Mouse (Mus musculus): ENCODE data around the gene Phf19. TPM values are rescaled to one million over a fixed set of nuclear protein-coding genes. Genes with fewer than 3 reads are reported as not detected.
A peak's percentile ranks its signal among the peaks of the same experiment; 100 is the strongest.

Phf19 gene
- polyA plus RNA-seq, 1 experiment: 4.3 TPM

DNA sequence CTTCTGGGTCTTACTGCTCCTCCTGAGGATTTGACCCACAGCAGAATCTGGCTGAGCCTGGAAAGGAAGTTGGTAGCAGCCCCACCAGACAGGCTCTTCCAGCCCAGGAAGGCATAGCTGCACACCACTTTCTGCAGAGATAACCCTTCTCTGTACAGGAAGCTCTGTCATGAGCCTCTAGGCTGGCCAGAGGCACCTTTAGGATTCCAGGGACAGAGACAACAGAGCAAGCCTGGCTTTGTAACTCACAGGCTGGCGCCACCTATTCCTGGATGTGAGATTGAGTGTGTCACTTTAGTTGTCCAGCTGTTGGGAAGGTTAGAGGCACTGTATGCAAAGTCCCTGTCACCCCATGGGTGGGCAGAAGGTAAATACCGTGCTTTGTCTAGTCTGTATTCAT lies 1.3 kb upstream of the Phf19 start:
- Histone ChIP-seq H3K4me2 (ENCODE audit: low read depth) (no peak overlapping the region), H3K27me3 (ENCODE audit: control insufficient read depth, insufficient read depth, insufficient read length) (no peaks in the 10 kb centered on the region)

GRCm38 (mm10) chr2:34914823-34915082 lies 927 bp upstream of the Phf19 start:
- Histone ChIP-seq H3K4me3 (peak overlapping the region; percentile 39), H3K27me3 (ENCODE audit: control insufficient read depth, insufficient read depth, insufficient read length) (no peaks in the 10 kb centered on the region), H3ac (ENCODE audit: control insufficient read depth, insufficient read length) (no peak overlapping the region), H3K79me2 (ENCODE audit: control insufficient read depth, insufficient read depth) (no peaks in the 10 kb centered on the region), H3K4me2 (ENCODE audit: low read depth) (peak overlapping the region; percentile 75), H3K36me3 (ENCODE audit: control insufficient read depth, insufficient read depth) (no peaks in the 10 kb centered on the region)
- TF ChIP-seq TCF12 (IDR thresholded peaks at IDR 0.05; ENCODE audit: insufficient read depth, poor library complexity, severe bottlenecking) (no peak), MAX (IDR thresholded peaks at IDR 0.05; ENCODE audit: low read depth) (no peak), MYOD1 (IDR thresholded peaks at IDR 0.05; ENCODE audit: control insufficient read depth in 1 of 3, insufficient read length in 2 of 3, low read depth in 2 of 3) (peak in 1 of 3 experiments; percentile 24), POLR2AphosphoS2 (IDR thresholded peaks at IDR 0.05; ENCODE audit: insufficient read length, low read depth) (no peak), CEBPB (IDR thresholded peaks at IDR 0.05; ENCODE audit: insufficient read depth, poor library complexity, severe bottlenecking) (no peak), MYOG (IDR thresholded peaks at IDR 0.05; ENCODE audit: control insufficient read depth in 1 of 3, insufficient read depth in 1 of 3, insufficient read length in 2 of 3, low read depth in 2 of 3) (peak in 1 of 3 experiments; percentile 34), TCF3 (IDR thresholded peaks at IDR 0.05; ENCODE audit: insufficient read length, low read depth) (no peak), SRF (IDR thresholded peaks at IDR 0.05; ENCODE audit: control insufficient read depth, insufficient read length, low read depth) (no peak), E2F4 (IDR thresholded peaks at IDR 0.05; ENCODE audit: insufficient read depth) (no peak), POLR2A (IDR thresholded peaks at IDR 0.05; ENCODE audit: insufficient read length, low read depth) (no peak)

More for the DNA sequence above, 1.3 kb upstream of the Phf19 start:
- Histone ChIP-seq H3K36me3 (ENCODE audit: control insufficient read depth, insufficient read depth) (no peaks in the 10 kb centered on the region), H3K79me2 (ENCODE audit: control insufficient read depth, insufficient read depth) (no peaks in the 10 kb centered on the region), H3ac (ENCODE audit: control insufficient read depth, insufficient read length) (no peak overlapping the region), H3K4me3 (no peak overlapping the region)
- TF ChIP-seq POLR2A (IDR thresholded peaks at IDR 0.05; ENCODE audit: insufficient read length, low read depth) (no peak), REST (IDR thresholded peaks at IDR 0.05; ENCODE audit: insufficient read depth, insufficient read length) (no peak), TCF3 (IDR thresholded peaks at IDR 0.05; ENCODE audit: insufficient read length, low read depth) (no peak), CEBPB (IDR thresholded peaks at IDR 0.05; ENCODE audit: insufficient read depth, poor library complexity, severe bottlenecking) (no peak), SRF (IDR thresholded peaks at IDR 0.05; ENCODE audit: control insufficient read depth, insufficient read length, low read depth) (no peak), TCF12 (IDR thresholded peaks at IDR 0.05; ENCODE audit: insufficient read depth, poor library complexity, severe bottlenecking) (no peak), MYOG (IDR thresholded peaks at IDR 0.05; ENCODE audit: control insufficient read depth in 1 of 3, insufficient read depth in 1 of 3, insufficient read length in 2 of 3, low read depth in 2 of 3) (no peak), POLR2AphosphoS2 (IDR thresholded peaks at IDR 0.05; ENCODE audit: insufficient read length, low read depth) (no peak), MYOD1 (IDR thresholded peaks at IDR 0.05; ENCODE audit: control insufficient read depth in 1 of 3, insufficient read length in 2 of 3, low read depth in 2 of 3) (no peak), E2F4 (IDR thresholded peaks at IDR 0.05; ENCODE audit: insufficient read depth) (no peak), USF1 (IDR thresholded peaks at IDR 0.05; ENCODE audit: low read depth) (no peak), MAX (IDR thresholded peaks at IDR 0.05; ENCODE audit: low read depth) (no peak)

DNA sequence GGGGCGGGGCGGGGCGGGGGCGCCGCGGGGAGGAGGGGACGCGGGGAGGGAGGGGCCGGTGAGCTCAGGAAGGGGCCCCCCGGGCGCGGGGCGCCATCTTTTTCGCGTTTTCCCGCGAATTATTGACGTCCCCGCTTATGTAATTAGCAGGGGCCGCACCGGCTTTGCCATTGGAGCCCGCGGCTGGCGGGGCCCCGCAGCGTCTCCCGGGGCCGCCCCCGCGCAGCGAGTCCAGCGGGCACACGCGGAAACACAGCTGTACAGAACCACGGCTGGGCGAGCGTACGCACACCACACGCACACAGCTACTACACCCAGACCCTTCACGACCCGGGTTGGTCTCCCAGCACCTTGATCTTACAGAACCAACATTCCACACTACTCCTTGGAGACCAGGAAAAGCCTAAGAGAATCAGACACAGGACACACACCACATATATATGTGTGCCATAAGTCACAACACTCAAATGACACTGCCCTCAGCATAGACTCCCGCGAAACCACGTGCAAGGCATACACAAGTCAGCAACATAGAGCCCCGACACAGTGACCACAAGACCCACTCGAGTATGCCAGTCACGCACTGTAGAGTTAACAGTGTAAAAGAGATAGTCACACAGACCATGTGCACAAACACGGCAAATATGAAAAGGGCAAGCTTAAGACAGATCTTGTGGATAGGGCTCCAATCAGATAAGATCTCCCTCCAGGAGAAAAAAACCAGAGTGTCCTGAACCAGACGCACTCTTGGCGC lies 420 bp upstream of the Phf19 start:
- Histone ChIP-seq H3K27me3 (ENCODE audit: control insufficient read depth, insufficient read depth, insufficient read length) (no peaks in the 10 kb centered on the region), H3K4me2 (ENCODE audit: low read depth) (peak overlapping the region; percentile 75)
- no peak for TF ChIP-seq SRF (IDR thresholded peaks at IDR 0.05; ENCODE audit: control insufficient read depth, insufficient read length, low read depth)
- TF ChIP-seq TCF3 (IDR thresholded peaks at IDR 0.05; ENCODE audit: insufficient read length, low read depth): no peak
- TF ChIP-seq TCF12 (IDR thresholded peaks at IDR 0.05; ENCODE audit: insufficient read depth, poor library complexity, severe bottlenecking): no peak
- TF ChIP-seq CEBPB (IDR thresholded peaks at IDR 0.05; ENCODE audit: insufficient read depth, poor library complexity, severe bottlenecking): no peak
- no peak for TF ChIP-seq E2F4 (IDR thresholded peaks at IDR 0.05; ENCODE audit: insufficient read depth)
- TF ChIP-seq MYOD1 (IDR thresholded peaks at IDR 0.05; ENCODE audit: control insufficient read depth in 1 of 3, insufficient read length in 2 of 3, low read depth in 2 of 3): peak in 2 of 3 experiments; percentile 31 to 43
- TF ChIP-seq MAX (IDR thresholded peaks at IDR 0.05; ENCODE audit: low read depth): no peak
- TF ChIP-seq MYOG (IDR thresholded peaks at IDR 0.05; ENCODE audit: control insufficient read depth in 1 of 3, insufficient read depth in 1 of 3, insufficient read length in 2 of 3, low read depth in 2 of 3): peak in 1 of 3 experiments; percentile 36
- no peak for TF ChIP-seq REST (IDR thresholded peaks at IDR 0.05; ENCODE audit: insufficient read depth, insufficient read length)

GRCm38 (mm10) chr2:34912613-34913012 lies 1.2 kb downstream of the Phf19 start:
- peak overlapping the region; percentile 39 for H3K4me3 ChIP-seq
- H3K27me3 ChIP-seq (ENCODE audit: control insufficient read depth, insufficient read depth, insufficient read length): no peaks in the 10 kb centered on the region
- no peaks in the 10 kb centered on the region for H3K36me3 ChIP-seq (ENCODE audit: control insufficient read depth, insufficient read depth)
- TF ChIP-seq CEBPB (IDR thresholded peaks at IDR 0.05; ENCODE audit: insufficient read depth, poor library complexity, severe bottlenecking): no peak
- no peak for TF ChIP-seq SRF (IDR thresholded peaks at IDR 0.05; ENCODE audit: control insufficient read depth, insufficient read length, low read depth)
- no peak for TF ChIP-seq MYOG (IDR thresholded peaks at IDR 0.05; ENCODE audit: control insufficient read depth in 1 of 3, insufficient read depth in 1 of 3, insufficient read length in 2 of 3, low read depth in 2 of 3)
- no peak for TF ChIP-seq POLR2AphosphoS2 (IDR thresholded peaks at IDR 0.05; ENCODE audit: insufficient read length, low read depth)
- TF ChIP-seq REST (IDR thresholded peaks at IDR 0.05; ENCODE audit: insufficient read depth, insufficient read length): no peak
- no peak for TF ChIP-seq TCF12 (IDR thresholded peaks at IDR 0.05; ENCODE audit: insufficient read depth, poor library complexity, severe bottlenecking)
- no peak for TF ChIP-seq MYOD1 (IDR thresholded peaks at IDR 0.05; ENCODE audit: control insufficient read depth in 1 of 3, insufficient read length in 2 of 3, low read depth in 2 of 3)
- TF ChIP-seq TCF3 (IDR thresholded peaks at IDR 0.05; ENCODE audit: insufficient read length, low read depth): no peak
- no peak for TF ChIP-seq USF1 (IDR thresholded peaks at IDR 0.05; ENCODE audit: low read depth)
- TF ChIP-seq E2F4 (IDR thresholded peaks at IDR 0.05; ENCODE audit: insufficient read depth): no peak
- TF ChIP-seq MAX (IDR thresholded peaks at IDR 0.05; ENCODE audit: low read depth): no peak
- TF ChIP-seq POLR2A (IDR thresholded peaks at IDR 0.05; ENCODE audit: insufficient read length, low read depth): no peak
- peak overlapping the region; percentile 97 for H3K4me2 ChIP-seq (ENCODE audit: low read depth)
- H3ac ChIP-seq (ENCODE audit: control insufficient read depth, insufficient read length): no peak overlapping the region
- no peaks in the 10 kb centered on the region for H3K79me2 ChIP-seq (ENCODE audit: control insufficient read depth, insufficient read depth)

More for the DNA sequence above, 420 bp upstream of the Phf19 start:
- H3K36me3 ChIP-seq (ENCODE audit: control insufficient read depth, insufficient read depth): no peaks in the 10 kb centered on the region
- peak overlapping the region; percentile 35 for H3ac ChIP-seq (ENCODE audit: control insufficient read depth, insufficient read length)
- peak overlapping the region; percentile 39 for H3K4me3 ChIP-seq
- no peaks in the 10 kb centered on the region for H3K79me2 ChIP-seq (ENCODE audit: control insufficient read depth, insufficient read depth)
